Mouse (Mus musculus): ENCODE results near the gene Supt20. TPM values are rescaled to one million over a fixed set of nuclear protein-coding genes. Genes with fewer than 3 reads are reported as not detected.

The Supt20 gene
- polyA plus RNA-seq, 1 experiment from 2014 or later: 111 TPM

- no peaks in the 10 kb centered on the region for H3K27me3 ChIP-seq (ENCODE audit: control insufficient read depth, insufficient read depth, low read length)
- no peaks in the 10 kb centered on the region for H3K9me3 ChIP-seq (ENCODE audit: control insufficient read depth, low read depth, low read length)
- no peak overlapping the region for H3K9ac ChIP-seq (replicated peaks; ENCODE audit: low read depth, low read length)
- H3K4me1 ChIP-seq (ENCODE audit: control insufficient read depth, insufficient read depth, low read length): no peaks in the 10 kb centered on the region; the same call in 1 of the 2 replicates
- peak; percentile 31; the same call in 1 of the 2 replicates for ATAC-seq (ENCODE audit: insufficient number of reproducible peaks, insufficient read depth, low FRiP score, low read depth)
- H3K4me2 ChIP-seq (replicated peaks; ENCODE audit: low read depth, low read length): 0 out of 2 replicates have a peak overlapping the region, but pooled peaks have one; percentile 2
- H3K36me3 ChIP-seq (ENCODE audit: control insufficient read depth, insufficient read depth, low read length): no peaks in the 10 kb centered on the region
- H3K4me3 ChIP-seq (ENCODE audit: low read depth, low read length): no peak overlapping the region
- 42% methylated on average over 14 of the region's 14 CpGs for WGBS
- peak overlapping the region; percentile 76; the same call in 1 of the 2 replicates for H3K27ac ChIP-seq (ENCODE audit: low read length)
These were observed 73.4 kb downstream of the Supt20 start for GRCm38 (mm10) chr3:54766034-54766433.

DNA sequence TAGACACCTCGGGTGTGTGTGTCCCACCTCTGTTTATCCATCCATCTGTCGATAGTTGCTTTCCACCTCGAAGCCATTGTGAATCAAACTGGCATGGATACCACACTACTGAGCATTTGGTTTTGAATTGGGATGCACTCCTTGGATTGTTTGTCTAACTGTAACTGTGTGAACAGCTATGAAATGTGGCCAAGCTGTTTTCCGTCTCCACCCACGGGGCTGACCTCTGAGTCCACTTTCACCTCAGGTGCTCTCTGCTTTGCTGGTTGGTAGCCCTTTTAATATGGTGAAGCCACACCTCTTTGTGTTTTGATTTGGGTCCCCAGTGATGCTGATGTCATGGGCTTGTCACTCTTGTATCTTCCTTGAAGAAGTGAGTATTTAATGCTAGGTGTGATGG, 74.2 kb downstream of the Supt20 start:
- no peak for ATAC-seq (ENCODE audit: insufficient number of reproducible peaks, insufficient read depth, low FRiP score, low read depth)
- no peak overlapping the region for H3K4me3 ChIP-seq (ENCODE audit: low read depth, low read length)
- H3K27ac ChIP-seq (ENCODE audit: low read length): peak overlapping the region; percentile 76; the same call in 1 of the 2 replicates
- no peaks in the 10 kb centered on the region for H3K9me3 ChIP-seq (ENCODE audit: control insufficient read depth, low read depth, low read length)
- no peak overlapping the region for H3K9ac ChIP-seq (replicated peaks; ENCODE audit: low read depth, low read length)
- 54% methylated on average over 5 of the region's 5 CpGs for WGBS
- H3K27me3 ChIP-seq (ENCODE audit: control insufficient read depth, insufficient read depth, low read length): no peaks in the 10 kb centered on the region
- no peaks in the 10 kb centered on the region; the same call in 1 of the 2 replicates for H3K4me1 ChIP-seq (ENCODE audit: control insufficient read depth, insufficient read depth, low read length)
- H3K36me3 ChIP-seq (ENCODE audit: control insufficient read depth, insufficient read depth, low read length): no peaks in the 10 kb centered on the region
- 0 out of 2 replicates have a peak overlapping the region, but pooled peaks have one; percentile 2 for H3K4me2 ChIP-seq (replicated peaks; ENCODE audit: low read depth, low read length)

DNA sequence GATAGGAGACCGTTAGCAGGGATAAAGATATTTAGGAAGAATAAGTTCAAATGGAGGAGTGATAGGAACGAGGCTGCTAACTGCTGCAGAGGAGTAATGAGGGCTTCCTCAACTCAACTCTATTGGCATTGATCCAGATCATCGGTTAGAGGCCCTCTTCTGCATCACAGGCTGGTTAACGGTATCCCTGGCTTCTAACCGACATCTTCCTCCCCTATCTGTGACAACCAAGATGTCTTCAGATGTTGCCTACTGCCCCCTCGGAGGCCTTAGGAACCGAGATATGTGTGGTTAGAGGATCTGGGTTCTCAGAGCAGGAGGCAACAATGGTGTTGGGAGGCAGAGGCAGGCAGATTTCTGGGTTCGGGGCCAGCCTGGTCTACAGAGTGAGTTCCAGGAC, 76.0 kb downstream of the Supt20 start:
- Histone ChIP-seq H3K4me2 (replicated peaks; ENCODE audit: low read depth, low read length) (no peak overlapping the region), H3K27me3 (ENCODE audit: control insufficient read depth, insufficient read depth, low read length) (no peaks in the 10 kb centered on the region), H3K9me3 (ENCODE audit: control insufficient read depth, low read depth, low read length) (no peaks in the 10 kb centered on the region), H3K27ac (ENCODE audit: low read length) (no peak overlapping the region), H3K4me3 (ENCODE audit: low read depth, low read length) (no peak overlapping the region), H3K9ac (replicated peaks; ENCODE audit: low read depth, low read length) (no peak overlapping the region), H3K4me1 (ENCODE audit: control insufficient read depth, insufficient read depth, low read length) (no peaks in the 10 kb centered on the region; the same call in 1 of the 2 replicates), H3K36me3 (ENCODE audit: control insufficient read depth, insufficient read depth, low read length) (no peaks in the 10 kb centered on the region)
- ATAC-seq (ENCODE audit: insufficient number of reproducible peaks, insufficient read depth, low FRiP score, low read depth): no peak
- WGBS: 85% methylated on average over 8 of the region's 8 CpGs

- no peaks in the 10 kb centered on the region for H3K36me3 ChIP-seq (ENCODE audit: control insufficient read depth, insufficient read depth, low read length)
- no peaks in the 10 kb centered on the region; the same call in 1 of the 2 replicates for H3K4me1 ChIP-seq (ENCODE audit: control insufficient read depth, insufficient read depth, low read length)
- 60% methylated on average over 17 of the region's 17 CpGs for WGBS
- no peaks in the 10 kb centered on the region for H3K27me3 ChIP-seq (ENCODE audit: control insufficient read depth, insufficient read depth, low read length)
- H3K9ac ChIP-seq (replicated peaks; ENCODE audit: low read depth, low read length): no peak overlapping the region
- H3K4me3 ChIP-seq (ENCODE audit: low read depth, low read length): no peak overlapping the region
- no peak overlapping the region for H3K4me2 ChIP-seq (replicated peaks; ENCODE audit: low read depth, low read length)
- ATAC-seq (ENCODE audit: insufficient number of reproducible peaks, insufficient read depth, low FRiP score, low read depth): no peak
- H3K9me3 ChIP-seq (ENCODE audit: control insufficient read depth, low read depth, low read length): no peaks in the 10 kb centered on the region
- H3K27ac ChIP-seq (ENCODE audit: low read length): no peak overlapping the region; the same call in 1 of the 2 replicates
These were observed 77.0 kb downstream of the Supt20 start for GRCm38 (mm10) chr3:54769349-54770275.

DNA sequence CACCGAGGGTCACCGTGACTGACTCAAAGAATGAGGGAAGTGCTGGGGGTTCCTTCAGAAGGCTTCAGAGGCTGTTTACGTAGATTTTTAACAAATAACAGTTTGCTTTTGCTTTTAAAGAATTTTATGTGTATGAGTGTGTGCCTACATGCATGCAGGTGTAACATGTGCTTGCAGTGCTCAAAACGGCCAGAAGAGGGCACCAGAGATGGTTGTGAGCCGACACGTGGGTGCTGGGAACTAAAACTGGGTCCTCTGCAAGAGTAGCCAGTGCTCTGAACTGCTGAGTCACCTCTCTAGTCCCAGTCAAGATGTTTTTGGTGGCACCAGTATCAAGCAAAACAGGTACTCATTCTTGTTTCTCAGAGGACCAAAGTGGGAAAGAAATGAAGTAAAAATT, 81.0 kb downstream of the Supt20 start:
- H3K4me2 ChIP-seq (replicated peaks; ENCODE audit: low read depth, low read length): no peak overlapping the region
- no peak overlapping the region for H3K27ac ChIP-seq (ENCODE audit: low read length)
- peaks cover 6% of the 10 kb centered on the region; the same call in 1 of the 2 replicates for H3K4me1 ChIP-seq (ENCODE audit: control insufficient read depth, insufficient read depth, low read length)
- H3K9me3 ChIP-seq (ENCODE audit: control insufficient read depth, low read depth, low read length): no peaks in the 10 kb centered on the region
- no peaks in the 10 kb centered on the region for H3K36me3 ChIP-seq (ENCODE audit: control insufficient read depth, insufficient read depth, low read length)
- no peaks in the 10 kb centered on the region for H3K27me3 ChIP-seq (ENCODE audit: control insufficient read depth, insufficient read depth, low read length)
- no peak for ATAC-seq (ENCODE audit: insufficient number of reproducible peaks, insufficient read depth, low FRiP score, low read depth)
- no peak overlapping the region for H3K4me3 ChIP-seq (ENCODE audit: low read depth, low read length)
- 86% methylated on average over 6 of the region's 6 CpGs for WGBS
- H3K9ac ChIP-seq (replicated peaks; ENCODE audit: low read depth, low read length): no peak overlapping the region

GRCm38 (mm10) chr3:54775989-54776631, 83.5 kb downstream of the Supt20 start:
- Histone ChIP-seq H3K4me3 (ENCODE audit: low read depth, low read length) (no peak overlapping the region), H3K4me2 (replicated peaks; ENCODE audit: low read depth, low read length) (no peak overlapping the region), H3K27me3 (ENCODE audit: control insufficient read depth, insufficient read depth, low read length) (no peaks in the 10 kb centered on the region), H3K27ac (ENCODE audit: low read length) (no peak overlapping the region), H3K36me3 (ENCODE audit: control insufficient read depth, insufficient read depth, low read length) (no peaks in the 10 kb centered on the region), H3K9ac (replicated peaks; ENCODE audit: low read depth, low read length) (no peak overlapping the region), H3K4me1 (ENCODE audit: control insufficient read depth, insufficient read depth, low read length) (0 out of 2 replicates have a peak, but pooled peaks cover 6% of the 10 kb centered on the region), H3K9me3 (ENCODE audit: control insufficient read depth, low read depth, low read length) (no peaks in the 10 kb centered on the region)
- no peak for ATAC-seq (ENCODE audit: insufficient number of reproducible peaks, insufficient read depth, low FRiP score, low read depth)
- 71% methylated on average over 7 of the region's 7 CpGs for WGBS

Other genes with a start within 250 kb of the Supt20 start
- gene Gm21958, start 21.5 kb downstream of the Supt20 start, polyA plus RNA-seq (2014; fragmentation: Nextera tagmentation; extraction: Ambion mirVana): 1.4 and 1.9 TPM in 2 replicates
- 123 and 125 TPM in 2 replicates for gene Exosc8, start 42.6 kb downstream of the Supt20 start, polyA plus RNA-seq (2014; fragmentation: Nextera tagmentation; extraction: Ambion mirVana)
- 53.1 and 71.2 TPM in 2 replicates for gene Alg5, start 42.7 kb downstream of the Supt20 start, polyA plus RNA-seq (2014; fragmentation: Nextera tagmentation; extraction: Ambion mirVana)
- 3.0 and 3.2 TPM in 2 replicates for gene Smad9, start 62.8 kb downstream of the Supt20 start, polyA plus RNA-seq (2014; fragmentation: Nextera tagmentation; extraction: Ambion mirVana)
- gene Rfxap, start 115.0 kb downstream of the Supt20 start, polyA plus RNA-seq (2014; fragmentation: Nextera tagmentation; extraction: Ambion mirVana): 33.4 and 39.9 TPM in 2 replicates
- gene Sertm1, start 223.1 kb downstream of the Supt20 start, polyA plus RNA-seq (2014; fragmentation: Nextera tagmentation; extraction: Ambion mirVana): not detected in 2 replicates

All from stomach, embryonic 14.5 days (tissue).